Mouse (Mus musculus) kidney, postnatal 0 days (tissue): ENCODE measurements at regions not wholly inside any gene's neighbourhood (a gene's known extent, or its start where the extent isn't known, plus 50 kb on each side); places are given as distances from the start of the nearest gene placed in this dataset.
"Not testable (repeated sequence)": the region's sequence is repeated elsewhere in the genome, so short reads cannot be mapped to it uniquely, and the experiment has no call there.

Experiments used
- ATAC-seq: fragments of 200-750 bp; cut with Nextera tagmentation; replicated peaks from 2 replicates; pipeline ENCODE4 v1.8.0; 2017; ENCODE audit warnings: low read depth, moderate number of reproducible peaks, moderate TSS enrichment, moderate library complexity; ENCODE audit not compliant: low FRiP score
- DNase-seq: peaks from one replicate; pipeline ENCODE4 v3.0.0-alpha.2; 2016; ENCODE audit warnings: low spot score
- H3K27ac ChIP-seq: fragments of 300-500 bp; sonication (generic); 2 replicates; pipeline ENCODE4 v1.5.1; 2014; ENCODE audit warnings: mild to moderate bottlenecking
- H3K27me3 ChIP-seq: fragments of 300-500 bp; sonication (generic); 2 replicates; pipeline ENCODE4 v1.6.1; 2014; ENCODE audit warnings: low read length, mixed read lengths; ENCODE audit not compliant: insufficient read depth
- H3K36me3 ChIP-seq: fragments of 300-500 bp; sonication (generic); 2 replicates; pipeline ENCODE4 v1.6.1; 2014; ENCODE audit warnings: low read length, mixed read lengths; ENCODE audit not compliant: insufficient read depth
- H3K4me1 ChIP-seq: fragments of 300-500 bp; sonication (generic); replicated peaks from 2 replicates; pipeline ENCODE4 v1.6.1; 2014; ENCODE audit warnings: antibody characterized with exemption, low read length, mixed read lengths; ENCODE audit not compliant: insufficient read depth
- H3K4me2 ChIP-seq: fragments of 300-500 bp; sonication (generic); 2 replicates; pipeline ENCODE4 v1.6.1; 2014; ENCODE audit warnings: mild to moderate bottlenecking, low read length, moderate library complexity, mixed read lengths
- H3K4me3 ChIP-seq: fragments of 300-500 bp; sonication (generic); replicated peaks from 2 replicates; pipeline ENCODE4 v1.5.1; 2014; ENCODE audit warnings: low read depth, low read length
- H3K9ac ChIP-seq: fragments of 300-500 bp; sonication (generic); 2 replicates; pipeline ENCODE4 v1.6.1; 2014; ENCODE audit warnings: low read depth, low read length
- H3K9me3 ChIP-seq: fragments of 300-500 bp; sonication (generic); replicated peaks from 2 replicates; pipeline ENCODE4 v1.6.1; 2016; ENCODE audit warnings: low read length, inconsistent platforms, mixed read lengths
- CTCF ChIP-seq: IDR thresholded peaks from 2 replicates; pipeline ENCODE4 v1.5.1; 2016; ENCODE audit warnings: antibody characterized with exemption, low read depth, mild to moderate bottlenecking, moderate library complexity
- WGBS: fragments of 180-500 bp; shearing (Covaris S2); extraction: QIAGEN DNeasy Blood & Tissue Kit; methylation state at CpG from one replicate; pipeline ENCODE4 v1.1.7; 2014; 5-methylcytosine and 5-hydroxymethylcytosine counted together

GRCm38 (mm10) chr8:15562310-15563296 is 516.7 kb upstream of the BB014433 start:
- H3K4me1 ChIP-seq = no peaks in the 10 kb centered on the region
- no peak overlapping the region for H3K4me3 ChIP-seq
- no peak for DNase-seq
- H3K9ac ChIP-seq = no peak overlapping the region
- H3K4me2 ChIP-seq = no peak overlapping the region
- no peaks in the 10 kb centered on the region for H3K9me3 ChIP-seq
- 61% methylated on average over 39 of the region's 39 CpGs for WGBS
- no peak for ATAC-seq
- TF ChIP-seq CTCF = no peak
- no peak overlapping the region for H3K27ac ChIP-seq
- no peaks in the 10 kb centered on the region for H3K27me3 ChIP-seq
- H3K36me3 ChIP-seq = no peaks in the 10 kb centered on the region

- 91% methylated on average over 4 of the region's 4 CpGs for WGBS
These were observed 486.1 kb upstream of the BB014433 start for GRCm38 (mm10) chr8:15532027-15532426.

GRCm38 (mm10) chr8:15525461-15525860 is 479.6 kb upstream of the BB014433 start:
- Histone ChIP-seq H3K4me2 (no peak overlapping the region), H3K36me3 (no peaks in the 10 kb centered on the region), H3K4me1 (no peaks in the 10 kb centered on the region), H3K9me3 (no peaks in the 10 kb centered on the region), H3K27ac (no peak overlapping the region), H3K27me3 (no peaks in the 10 kb centered on the region), H3K9ac (no peak overlapping the region), H3K4me3 (no peak overlapping the region)
- no peak for TF ChIP-seq CTCF
- no peak for DNase-seq
- ATAC-seq = no peak
- WGBS = 89% methylated on average over 3 of the region's 3 CpGs

More at GRCm38 (mm10) chr8:15532027-15532426, 486.1 kb upstream of the BB014433 start:
- Histone ChIP-seq H3K36me3 (no peaks in the 10 kb centered on the region), H3K4me2 (no peak overlapping the region), H3K9me3 (no peaks in the 10 kb centered on the region), H3K4me1 (no peaks in the 10 kb centered on the region), H3K27me3 (no peaks in the 10 kb centered on the region), H3K4me3 (no peak overlapping the region), H3K9ac (no peak overlapping the region), H3K27ac (no peak overlapping the region)
- ATAC-seq (no peak), DNase-seq (no peak)
- TF ChIP-seq CTCF = no peak

GRCm38 (mm10) chr8:15519896-15520295 is 474.0 kb upstream of the BB014433 start:
- H3K36me3 ChIP-seq, H3K9ac ChIP-seq, H3K27ac ChIP-seq, H3K4me2 ChIP-seq, DNase-seq, H3K4me1 ChIP-seq, H3K27me3 ChIP-seq, H3K9me3 ChIP-seq, ATAC-seq, H3K4me3 ChIP-seq: not testable (repeated sequence)
- WGBS = 73% methylated on average over 17 of the region's 19 CpGs

GRCm38 (mm10) chr8:15500973-15501372 is 455.1 kb upstream of the BB014433 start:
- no peak for TF ChIP-seq CTCF
- Histone ChIP-seq H3K36me3 (no peaks in the 10 kb centered on the region), H3K4me3 (no peak overlapping the region), H3K27me3 (no peaks in the 10 kb centered on the region), H3K27ac (no peak overlapping the region), H3K9me3 (no peaks in the 10 kb centered on the region), H3K4me2 (no peak overlapping the region), H3K9ac (no peak overlapping the region), H3K4me1 (no peaks in the 10 kb centered on the region)
- no peak for ATAC-seq
- 68% methylated on average over 4 of the region's 4 CpGs for WGBS
- no peak for DNase-seq

- no peak for ATAC-seq
These were observed 451.7 kb upstream of the BB014433 start for GRCm38 (mm10) chr8:15497566-15497965.

More at GRCm38 (mm10) chr8:15497566-15497965, 451.7 kb upstream of the BB014433 start:
- DNase-seq = no peak
- 72% methylated on average over 5 of the region's 5 CpGs for WGBS
- H3K4me2 ChIP-seq = no peak overlapping the region
- no peak overlapping the region for H3K27ac ChIP-seq
- no peaks in the 10 kb centered on the region for H3K4me1 ChIP-seq
- no peaks in the 10 kb centered on the region for H3K9me3 ChIP-seq
- no peak for TF ChIP-seq CTCF
- no peaks in the 10 kb centered on the region for H3K36me3 ChIP-seq
- no peak overlapping the region for H3K4me3 ChIP-seq
- H3K27me3 ChIP-seq = no peaks in the 10 kb centered on the region
- H3K9ac ChIP-seq = no peak overlapping the region
